Mouse (Mus musculus) right cerebral cortex, postnatal 4 days (tissue): ENCODE measurements around the gene Marc1.
A peak's percentile ranks its signal among the peaks of the same experiment; 100 is the strongest.

ENCODE experiments used
- DNase-seq: peaks from one replicate; pipeline ENCODE4 v3.0.0-alpha.2; 2022

Marc1 gene

DNA sequence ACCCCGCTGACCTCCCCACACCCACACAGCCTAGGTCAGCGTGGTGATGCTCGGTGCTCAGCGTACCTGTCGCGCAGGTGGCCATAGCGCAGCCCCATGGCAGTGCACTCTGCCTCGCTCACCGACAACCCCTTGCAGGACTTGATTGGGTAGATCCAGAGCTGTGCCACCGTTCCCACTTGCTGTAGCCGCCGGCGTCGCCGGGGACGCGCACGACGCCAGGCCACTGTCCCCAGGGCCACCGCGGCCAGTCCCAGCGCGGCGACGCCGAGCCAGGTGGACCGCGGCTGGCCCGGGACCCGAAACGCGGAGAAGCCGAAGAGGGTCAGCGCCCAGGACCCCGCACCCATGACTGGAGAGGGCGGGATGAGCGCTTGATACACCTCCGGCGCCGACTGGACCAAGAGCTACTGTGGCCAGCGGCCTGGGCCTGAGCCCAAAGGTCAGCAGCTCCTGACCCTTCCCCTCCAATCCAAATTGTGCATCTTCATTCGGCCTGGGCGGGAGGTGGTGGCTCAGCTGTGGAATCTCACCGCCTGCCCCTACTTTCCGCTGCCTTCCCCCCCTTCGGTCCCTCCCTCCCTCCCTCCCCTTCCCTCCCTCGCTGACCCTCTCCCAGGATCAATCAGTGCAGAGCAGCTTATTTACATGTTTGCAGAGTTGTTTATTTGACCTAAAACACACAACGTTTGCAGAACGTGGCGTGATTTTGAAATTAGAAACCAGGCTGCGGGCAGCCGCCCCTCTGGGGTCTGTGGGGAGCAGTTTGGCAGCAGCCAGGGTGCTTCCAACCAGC is at the start of gene Marc1:
Gene Marc1, minus strand, starts transcription at position 534 of the 796 bp plus-strand sequence.
- DNase-seq = no peak

DNA sequence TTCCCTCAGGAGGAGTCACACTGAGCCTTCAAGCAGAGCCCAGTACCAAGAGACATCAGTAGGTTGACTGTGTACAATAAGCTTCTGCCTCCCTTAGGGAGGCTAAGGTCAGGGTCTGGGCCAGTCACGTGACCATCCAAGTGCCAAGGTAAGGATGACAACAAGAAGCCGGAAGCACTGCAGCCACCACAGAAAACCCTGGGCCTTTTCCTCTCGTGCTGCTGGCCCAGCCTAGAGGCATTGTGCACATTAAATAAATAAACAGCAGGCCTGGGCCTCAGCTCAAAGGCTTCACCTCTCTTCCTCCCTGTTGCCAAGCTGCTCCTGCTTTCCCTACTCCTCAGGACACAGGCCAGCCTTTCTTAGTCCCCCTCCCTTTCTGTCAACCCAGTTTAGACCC is 49.2 kb upstream of the Marc1 start:
- no peak for DNase-seq

DNA sequence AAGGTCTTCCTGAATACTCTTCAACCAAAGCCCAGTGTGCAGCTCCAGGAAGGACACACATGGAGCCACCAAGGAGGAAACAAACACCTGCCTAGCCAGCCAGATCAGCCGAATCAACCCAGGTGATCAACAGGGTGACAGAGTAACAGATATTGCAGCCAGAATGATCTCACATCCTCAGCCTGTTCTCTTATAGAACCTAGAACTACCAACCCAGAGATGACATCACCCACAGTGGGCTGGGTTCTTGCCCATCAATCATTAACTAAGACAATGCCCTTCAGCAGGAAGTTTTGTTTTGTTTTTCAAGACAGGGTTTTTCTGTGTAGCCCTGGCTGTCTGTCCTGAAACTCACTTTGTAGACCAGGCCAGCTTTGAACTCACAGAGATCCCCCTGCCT is 47.1 kb upstream of the Marc1 start:
- DNase-seq = no peak

DNA sequence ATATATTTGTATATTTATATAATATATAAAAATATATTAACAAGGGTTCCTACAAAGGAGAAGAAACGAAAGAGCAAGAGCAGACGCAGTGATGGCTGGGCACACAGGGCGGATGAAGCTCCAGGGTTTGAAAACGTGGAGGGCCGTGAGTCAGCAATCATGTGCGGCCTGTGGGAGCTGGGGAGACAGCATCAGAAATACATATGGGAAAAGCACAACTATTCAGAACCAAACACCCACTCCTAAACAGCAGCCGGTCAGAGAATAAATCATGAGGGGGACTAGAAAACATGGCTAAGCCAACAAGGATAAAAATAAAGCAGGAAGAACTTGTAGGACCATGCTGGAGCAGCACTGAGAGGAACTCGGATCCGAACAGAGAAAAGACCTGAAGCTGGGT is 46.1 kb upstream of the Marc1 start:
- no peak for DNase-seq

DNA sequence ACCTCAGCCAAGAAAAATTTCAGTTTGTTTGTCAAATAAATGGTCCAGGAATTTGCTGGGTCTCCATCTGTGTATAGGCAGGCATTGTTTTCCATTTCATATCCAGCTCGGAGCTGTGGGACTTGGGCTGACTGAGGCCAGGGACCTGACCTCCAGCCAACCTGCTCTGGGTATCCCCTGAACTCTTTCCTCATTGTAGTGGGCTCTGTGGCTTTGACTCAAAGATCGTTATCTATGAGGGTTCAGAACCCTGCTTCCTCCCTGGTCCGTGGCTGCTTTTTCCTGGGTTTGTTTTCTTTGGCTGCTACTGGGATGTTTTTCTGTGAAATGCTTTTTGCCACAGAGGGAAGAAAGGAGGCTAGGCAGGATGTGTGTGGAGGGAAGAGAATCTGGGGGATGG is 42.8 kb upstream of the Marc1 start:
- DNase-seq = no peak

DNA sequence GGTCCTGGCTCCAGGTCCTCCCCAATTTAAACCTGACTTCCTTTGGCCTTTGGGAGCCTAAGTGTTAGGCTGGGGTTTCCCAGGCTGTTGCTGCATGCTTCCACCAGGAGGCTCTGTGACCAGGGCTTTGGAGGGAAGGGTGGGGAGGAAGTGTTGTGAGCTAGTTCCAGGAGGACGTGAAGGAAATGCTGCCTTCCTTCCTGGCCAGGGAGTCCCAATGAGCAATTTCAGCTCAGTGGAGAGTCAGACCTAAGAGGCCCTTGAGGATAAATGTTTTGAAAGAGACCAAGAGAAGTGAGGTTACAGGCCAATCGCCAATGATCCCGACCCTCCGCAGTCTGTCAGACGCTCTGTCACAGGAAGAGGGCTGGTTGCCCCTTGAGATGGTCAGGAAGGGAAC is 42.2 kb upstream of the Marc1 start:
- peak; percentile 65 for DNase-seq

DNA sequence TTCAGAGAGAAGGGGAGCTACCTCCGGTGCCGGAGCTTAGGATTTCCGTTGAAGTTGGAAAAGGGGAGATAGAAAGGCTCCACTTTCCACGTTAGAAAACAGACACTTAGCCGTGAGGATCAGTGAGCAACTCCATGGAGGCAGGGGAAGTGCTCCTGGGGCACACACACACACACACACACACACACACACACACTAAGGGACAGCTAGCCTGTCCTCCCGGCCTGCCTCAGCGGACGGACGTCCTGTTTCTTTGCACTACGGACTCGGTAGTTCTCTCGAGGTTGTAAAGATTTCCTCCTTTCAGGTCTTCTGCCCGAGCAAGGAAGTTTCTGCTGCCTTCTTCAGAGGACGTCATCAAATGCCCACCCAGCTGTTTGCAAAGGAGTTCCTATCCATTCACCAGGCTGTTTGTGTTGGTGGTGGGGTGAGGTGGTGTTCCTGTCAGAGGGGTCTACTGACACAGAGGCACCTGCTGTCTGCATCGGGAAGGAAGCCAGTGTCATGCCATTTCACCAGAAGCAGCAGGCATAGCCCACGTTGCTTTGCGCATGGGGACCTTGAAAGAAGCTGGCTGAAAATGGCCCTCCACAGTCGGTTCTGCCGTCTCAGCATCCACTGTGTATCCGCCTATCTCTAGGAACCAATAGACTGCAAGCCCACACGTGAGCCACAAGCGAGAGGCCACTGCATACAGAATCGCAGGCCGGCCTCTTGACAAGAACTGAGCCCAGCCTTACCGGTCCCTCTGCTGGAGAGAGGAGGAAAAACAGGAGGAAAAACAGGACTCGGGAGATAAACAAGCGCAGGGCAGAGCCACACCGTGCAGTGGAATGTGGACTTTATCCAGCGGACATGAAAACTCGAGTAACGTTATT is 40.9 kb upstream of the Marc1 start:
- DNase-seq = peak; percentile 59

DNA sequence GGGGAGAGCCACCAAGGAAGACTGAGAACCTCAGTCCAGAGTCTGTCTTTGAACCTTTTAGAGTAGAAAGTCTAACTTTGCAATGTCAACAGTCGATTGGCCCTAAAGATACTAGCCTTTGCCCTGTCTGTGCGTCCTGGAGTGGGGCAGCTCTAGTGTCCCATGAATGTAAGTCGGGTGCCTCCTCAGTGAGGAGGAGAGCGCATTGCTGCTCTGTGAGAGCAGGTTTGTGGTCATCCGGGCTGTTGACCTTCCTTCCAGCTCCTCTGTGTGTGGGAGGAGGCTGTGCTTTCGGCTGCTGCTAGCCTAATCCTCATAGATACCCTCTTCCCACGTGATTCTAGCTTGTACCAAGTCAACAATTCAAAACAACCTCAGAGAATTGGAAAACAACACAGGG is 40.1 kb upstream of the Marc1 start:
- DNase-seq = no peak

DNA sequence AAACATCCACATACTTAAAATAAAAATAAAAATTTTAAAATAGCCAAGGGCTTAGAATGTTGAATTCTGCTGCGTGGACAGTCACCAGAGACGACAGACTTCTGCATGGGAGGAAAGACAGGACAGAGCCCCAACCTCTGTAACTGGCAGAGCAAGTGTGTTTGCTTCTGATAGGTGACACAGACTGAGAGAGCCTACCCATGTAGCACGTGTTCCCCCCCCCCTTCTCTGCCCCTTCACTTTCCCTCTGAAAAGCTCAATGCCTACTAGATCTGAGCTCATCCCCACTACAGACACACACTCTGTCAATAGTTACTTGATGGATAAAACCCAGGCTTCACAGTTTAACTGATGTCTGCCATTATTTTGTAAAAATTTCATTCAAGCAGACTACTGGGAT is 35.9 kb upstream of the Marc1 start:
- no peak for DNase-seq

DNA sequence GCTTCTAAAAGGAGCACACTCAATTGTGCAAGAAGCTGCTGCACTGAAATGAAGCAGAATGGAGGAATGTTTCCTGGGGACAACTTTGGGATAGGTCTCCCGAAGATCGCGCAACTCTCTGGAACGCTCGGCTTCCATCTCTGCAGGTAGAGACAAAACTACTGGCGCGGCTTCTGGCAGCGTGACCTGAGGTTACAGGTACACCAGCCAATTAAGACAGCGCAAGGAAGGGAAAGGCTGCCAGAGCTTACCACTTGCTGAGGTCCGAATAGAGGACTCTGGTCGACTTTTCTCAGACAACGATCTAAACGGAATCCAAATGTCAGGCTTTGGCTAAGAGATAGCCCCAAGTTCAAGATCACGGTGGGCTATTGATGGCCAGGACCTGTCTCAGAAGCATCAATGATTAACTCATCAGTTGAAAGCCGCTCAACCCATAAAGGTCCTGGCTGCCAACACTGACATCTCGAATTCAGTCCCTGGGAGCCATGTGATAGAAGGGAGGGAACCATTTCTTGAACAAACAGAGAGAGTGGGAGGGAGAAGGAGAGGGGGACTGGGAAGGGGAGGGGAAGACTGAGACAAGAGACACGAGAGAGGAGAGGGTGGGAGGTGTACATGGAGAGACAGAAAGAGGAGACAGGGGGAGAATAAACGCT is 35.1 kb upstream of the Marc1 start, which contains the start of gene Marc2:
Gene Marc2, minus strand, starts transcription at position 360 of the 659 bp plus-strand sequence.
- no peak for DNase-seq

DNA sequence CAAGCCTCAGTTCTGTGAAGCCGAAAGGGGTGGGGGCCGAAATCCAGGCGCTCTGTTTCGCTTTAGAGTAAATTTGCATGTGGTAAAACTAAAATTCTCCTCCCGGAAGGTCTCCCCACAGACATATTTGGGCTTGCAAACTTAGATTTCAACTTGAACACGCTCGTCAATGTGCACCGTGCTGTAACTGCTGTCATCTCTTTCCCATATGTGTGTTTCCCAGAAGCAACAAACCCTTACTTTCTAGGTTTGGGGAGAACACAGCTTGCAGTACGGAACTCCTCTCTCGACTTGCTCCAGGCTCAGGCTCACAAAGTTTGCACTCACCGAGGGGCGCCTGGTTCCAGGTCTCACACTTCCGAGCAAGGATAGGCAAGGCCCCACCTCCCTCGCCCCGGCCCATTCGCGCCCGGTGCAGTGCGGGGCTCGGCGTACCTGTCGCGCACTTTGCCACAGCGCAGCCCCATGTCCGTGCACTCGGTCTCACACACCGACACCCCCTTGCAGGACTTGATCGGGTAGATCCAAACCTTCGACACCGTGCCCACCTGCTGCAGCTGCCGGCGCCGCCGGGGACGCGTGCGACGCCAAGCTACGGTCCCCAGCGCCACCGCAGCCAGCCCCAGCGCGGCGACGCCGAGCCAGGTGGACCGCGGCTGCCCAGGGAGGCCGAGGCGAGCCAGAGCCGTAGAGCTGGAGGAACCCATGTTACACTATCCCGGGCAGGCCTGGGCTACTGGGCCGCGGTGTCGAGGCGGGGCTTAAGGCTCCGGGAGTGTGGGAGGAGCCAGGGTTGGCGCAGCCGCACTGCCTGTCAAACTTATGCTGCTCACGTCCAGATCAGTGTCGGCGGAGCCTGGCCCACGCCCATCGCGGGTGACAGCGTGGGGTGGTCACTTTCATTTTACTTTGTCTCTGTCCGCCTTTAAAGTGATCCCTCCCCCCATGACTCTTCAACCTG is 34.3 kb upstream of the Marc1 start:
- peak; percentile 74 for DNase-seq

DNA sequence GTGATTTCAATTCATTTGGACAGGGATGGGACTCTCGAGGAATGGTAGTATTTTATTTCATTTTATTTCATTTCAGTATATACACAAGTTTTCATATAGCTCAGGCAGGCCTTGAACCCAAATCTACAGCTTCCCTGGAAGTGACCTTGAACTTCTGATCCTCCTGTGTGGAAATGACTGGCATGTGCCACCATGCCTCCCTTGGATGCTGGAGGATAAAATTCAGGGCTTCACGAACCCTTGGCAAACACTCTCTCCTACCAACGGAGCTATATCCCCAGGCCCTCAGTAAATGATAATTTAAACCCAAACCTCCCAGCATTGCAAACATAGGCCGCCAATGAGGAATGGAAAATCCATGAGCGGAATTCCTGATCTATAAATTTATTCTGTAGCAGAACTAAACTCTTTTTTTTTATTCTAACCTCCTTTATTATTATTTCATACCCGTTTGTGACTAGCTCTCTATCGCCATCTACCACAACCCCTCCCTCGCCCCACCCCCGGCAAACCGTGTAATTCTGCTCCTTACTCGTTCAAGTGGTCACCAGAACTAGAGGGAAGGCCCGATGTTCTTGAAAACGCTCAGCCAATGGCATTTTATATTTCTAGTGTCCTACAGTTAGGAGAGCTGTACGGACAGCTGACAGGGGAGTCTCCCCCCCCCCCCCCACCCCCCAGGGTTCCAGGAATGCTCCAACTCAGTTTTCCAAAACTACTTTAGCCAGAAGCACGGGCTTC is 33.4 kb upstream of the Marc1 start:
- no peak for DNase-seq

DNA sequence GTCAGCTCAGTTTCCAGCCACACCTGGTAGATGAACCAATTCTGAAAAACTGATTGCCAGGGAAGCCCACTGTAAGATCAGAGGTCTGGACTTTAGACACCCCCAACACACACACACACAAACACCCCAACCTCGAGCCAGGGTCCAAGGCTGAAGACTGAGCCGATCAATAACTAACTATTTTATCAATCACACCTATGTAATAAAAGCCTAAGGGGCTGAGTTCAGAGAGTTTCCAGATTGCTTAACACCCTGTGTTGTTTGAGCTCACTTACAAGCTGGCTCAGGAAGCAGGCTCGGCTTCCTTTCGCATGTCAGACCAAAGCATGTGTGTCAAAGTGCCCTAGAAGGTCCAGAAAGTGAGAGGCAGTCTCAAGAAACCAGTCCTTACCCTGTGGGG is 26.5 kb upstream of the Marc1 start:
- DNase-seq = no peak

DNA sequence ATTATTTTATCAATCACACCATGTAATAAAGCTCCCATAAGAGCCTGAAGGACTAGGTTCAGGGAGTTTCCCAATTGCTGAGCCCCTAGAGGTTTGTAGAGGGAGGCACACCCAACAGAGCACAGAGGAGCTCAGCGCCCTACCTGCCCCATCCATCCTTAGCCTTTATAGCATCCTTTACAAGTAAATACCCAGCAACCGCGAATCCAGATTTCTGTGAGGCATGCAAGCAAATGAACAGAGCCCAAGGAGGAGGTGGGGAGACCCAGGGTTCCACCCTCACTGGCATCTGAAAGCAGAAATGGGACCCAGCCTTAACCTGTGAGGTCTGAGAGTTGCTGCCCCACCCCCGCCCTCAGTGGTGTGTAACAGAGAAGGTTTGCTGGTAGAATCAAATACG is 25.2 kb upstream of the Marc1 start:
- DNase-seq = no peak

DNA sequence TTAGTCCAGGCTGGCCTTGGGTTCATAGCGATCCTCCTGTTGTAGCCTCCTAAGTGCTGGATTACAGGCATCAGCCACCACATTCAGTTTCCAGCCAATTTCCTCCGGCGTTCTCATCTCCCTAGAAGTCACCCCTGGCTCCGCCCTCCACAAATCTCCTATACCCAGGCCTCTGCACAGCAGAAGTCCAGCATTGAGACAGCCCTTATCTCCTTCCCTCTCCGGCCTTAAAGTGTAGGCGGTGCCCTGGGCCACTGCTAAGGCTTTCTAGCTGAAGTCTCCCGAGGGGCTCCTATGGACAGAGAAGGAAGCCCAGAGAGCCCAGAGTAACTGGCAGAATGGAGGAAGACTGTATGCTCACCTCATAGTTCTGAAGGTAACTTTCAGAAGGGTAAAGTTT is 22.4 kb upstream of the Marc1 start:
- DNase-seq = no peak

DNA sequence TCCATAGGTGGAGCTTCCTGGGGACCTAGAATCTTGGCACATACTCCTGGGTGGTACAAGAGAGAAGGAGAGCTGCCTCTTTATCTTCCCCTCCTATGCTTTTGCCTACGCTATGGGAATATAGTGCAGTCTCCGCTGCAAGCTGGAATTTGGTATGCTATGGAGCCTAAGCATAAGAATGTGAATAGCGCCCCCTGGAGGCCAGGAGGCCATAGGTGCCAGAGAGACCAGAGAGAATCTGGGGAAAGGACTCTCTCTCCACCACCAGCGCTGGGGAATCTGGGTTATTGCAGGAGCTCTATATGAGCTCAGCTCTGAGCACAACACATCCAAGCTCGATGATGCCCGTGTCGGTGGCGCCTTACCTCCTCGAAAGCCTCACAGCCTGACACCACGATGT is 21.1 kb upstream of the Marc1 start:
- DNase-seq = no peak

DNA sequence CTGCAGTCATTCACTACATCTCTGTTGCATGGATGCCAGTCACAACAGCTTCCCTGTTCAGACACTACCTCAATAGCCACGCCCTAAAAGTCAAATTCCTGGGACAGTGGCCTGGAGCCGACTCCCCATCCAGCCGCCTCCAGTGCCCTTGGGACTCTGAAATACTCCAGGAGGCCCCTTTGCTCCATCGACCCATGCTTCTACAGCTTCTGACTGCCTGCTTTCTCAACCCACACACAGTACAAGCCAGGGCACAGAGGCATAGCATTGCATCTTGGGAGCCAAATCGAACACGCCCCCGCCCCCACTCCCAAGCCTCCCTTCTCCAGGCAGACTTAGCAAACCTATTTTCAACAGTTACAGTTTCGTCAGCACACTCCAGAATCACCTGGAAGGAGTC is 18.8 kb upstream of the Marc1 start:
- no peak for DNase-seq

DNA sequence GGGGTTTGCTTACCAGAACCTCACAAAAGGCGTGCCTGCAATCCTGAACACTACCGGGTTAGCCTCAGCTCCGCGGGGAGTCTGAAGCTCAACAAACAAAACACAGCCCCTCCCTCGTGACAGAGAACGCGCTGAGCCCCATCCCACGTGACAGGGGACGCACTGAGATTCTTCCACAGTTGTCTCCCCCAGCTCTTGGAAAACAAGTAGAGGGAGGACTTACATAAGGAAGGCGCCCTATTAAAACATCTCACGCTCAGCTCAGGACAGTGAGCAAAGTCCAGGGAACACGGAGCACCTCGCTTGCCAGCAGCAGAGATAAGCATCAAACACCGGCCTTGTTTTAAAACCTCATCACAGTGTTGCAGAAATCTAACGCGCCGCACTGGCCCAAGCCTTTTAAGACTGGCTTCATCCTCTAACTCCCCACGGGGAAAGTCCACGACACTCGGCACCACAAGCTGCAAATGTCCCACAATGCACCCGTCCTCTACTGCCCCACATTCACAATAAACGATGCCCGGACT is 16.1 kb upstream of the Marc1 start:
- no peak for DNase-seq

DNA sequence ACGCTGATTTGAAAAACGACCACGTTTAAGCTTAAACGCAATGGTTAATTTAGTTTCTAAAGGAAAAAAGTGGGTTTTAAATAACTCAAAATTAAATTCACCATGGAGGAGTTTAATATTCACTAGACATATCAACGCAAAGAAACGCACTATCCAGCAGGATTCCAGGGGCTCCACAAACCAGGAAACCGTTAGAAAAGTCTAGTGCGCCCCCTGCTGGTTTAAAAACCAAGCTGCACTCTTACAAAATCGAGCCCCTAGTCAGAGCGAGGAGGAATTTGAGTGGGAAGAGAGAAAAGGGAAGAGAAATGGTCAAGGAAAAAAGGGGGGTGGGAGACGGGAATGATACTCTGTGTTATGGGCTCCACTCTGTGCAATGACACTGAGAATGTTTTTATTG is 14.0 kb upstream of the Marc1 start:
- DNase-seq = peak; percentile 67

DNA sequence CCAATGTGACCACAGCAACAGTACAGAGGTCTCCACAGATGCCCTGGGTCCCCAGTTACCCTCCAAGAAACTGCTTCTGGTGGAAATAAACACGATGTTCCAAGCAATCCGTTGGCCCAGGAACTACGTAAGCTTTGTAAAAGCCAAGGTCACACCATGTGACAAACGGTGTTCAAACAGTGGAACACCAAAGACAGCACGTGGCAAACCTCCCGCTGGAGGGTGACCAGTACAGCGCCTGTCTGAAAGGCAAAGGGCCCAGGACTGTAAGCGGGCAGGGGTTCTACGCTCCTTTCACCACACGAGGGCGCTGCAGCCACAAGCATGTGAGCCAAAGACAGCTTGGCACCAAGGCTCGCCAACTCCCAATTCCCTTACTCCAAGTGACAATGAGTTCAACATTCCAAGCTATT is 13.3 kb upstream of the Marc1 start:
- peak; percentile 96 for DNase-seq

DNA sequence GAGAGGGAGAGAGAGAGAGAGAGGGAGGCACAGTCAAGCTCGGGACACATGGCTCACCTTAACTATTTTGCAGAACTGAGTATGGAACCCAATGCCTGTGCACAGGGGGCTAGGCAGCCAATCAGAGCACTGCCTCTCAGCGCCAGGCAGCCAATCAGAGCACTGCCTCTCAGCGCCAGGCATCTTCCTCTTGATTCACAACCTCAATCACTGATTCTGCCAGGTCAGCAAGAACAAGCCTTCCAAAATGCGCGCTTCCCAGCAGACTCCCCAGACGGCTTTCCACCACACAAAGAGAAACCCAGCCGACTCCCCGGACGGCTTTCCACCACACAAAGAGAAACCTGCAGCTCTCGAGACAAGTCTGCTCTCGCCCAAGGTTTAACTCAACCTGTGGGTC is 11.6 kb upstream of the Marc1 start:
- peak; percentile 52 for DNase-seq
